Mouse (Mus musculus) bone marrow, adult 2 months (tissue): ENCODE results near the gene Nicn1. TPM values are rescaled to one million over a fixed set of nuclear protein-coding genes. Genes with fewer than 3 reads are reported as not detected.
A peak's percentile ranks its signal among the peaks of the same experiment; 100 is the strongest.

Experiments used
- H3K27ac ChIP-seq: fragments of 200-500 bp; 2 replicates; pipeline ENCODE4 v1.5.1; 2012; ENCODE audit warnings: low read depth, mild to moderate bottlenecking, control low read depth, inconsistent platforms, low read length; ENCODE audit not compliant: control insufficient read depth, poor library complexity, insufficient read depth
- H3K4me1 ChIP-seq: fragments of 200-500 bp; 2 replicates; pipeline ENCODE4 v1.6.1; 2011; ENCODE audit warnings: low read length; ENCODE audit not compliant: control insufficient read depth, insufficient read depth
- H3K4me3 ChIP-seq: fragments of 200-500 bp; replicated peaks from 2 replicates; pipeline ENCODE3; 2011; ENCODE audit warnings: mild to moderate bottlenecking, low read depth, low read length, control low read depth; ENCODE audit not compliant: control insufficient read depth
- CTCF ChIP-seq: fragments of 200-500 bp; IDR thresholded peaks from 2 replicates; pipeline ENCODE4 v1.5.1; 2011; ENCODE audit warnings: low read length, control low read depth; ENCODE audit not compliant: control insufficient read depth, insufficient read depth
- POLR2A ChIP-seq: fragments of 200-500 bp; IDR thresholded peaks from 2 replicates; pipeline ENCODE4 v1.6.1; 2011; ENCODE audit warnings: low read depth, mild to moderate bottlenecking, control low read depth, low read length, borderline replicate concordance; ENCODE audit not compliant: control insufficient read depth
- WGBS: fragments of 180-500 bp; shearing (Covaris S2); methylation state at CpG from one replicate; pipeline ENCODE4 v1.1.7; 2018; 5-methylcytosine and 5-hydroxymethylcytosine counted together
- polyA plus RNA-seq: library from polyadenylated mRNA; stranded (reverse); fragments of >200 nt; gene quantifications from 2 replicates; pipeline ENCODE4 v1.2.4, GENCODE M21; 2011; ENCODE audit warnings: low replicate concordance; ENCODE audit not compliant: missing spikeins, insufficient read depth, insufficient read length

Gene Nicn1
- polyA plus RNA-seq, 1 experiment = 2.3 TPM

DNA sequence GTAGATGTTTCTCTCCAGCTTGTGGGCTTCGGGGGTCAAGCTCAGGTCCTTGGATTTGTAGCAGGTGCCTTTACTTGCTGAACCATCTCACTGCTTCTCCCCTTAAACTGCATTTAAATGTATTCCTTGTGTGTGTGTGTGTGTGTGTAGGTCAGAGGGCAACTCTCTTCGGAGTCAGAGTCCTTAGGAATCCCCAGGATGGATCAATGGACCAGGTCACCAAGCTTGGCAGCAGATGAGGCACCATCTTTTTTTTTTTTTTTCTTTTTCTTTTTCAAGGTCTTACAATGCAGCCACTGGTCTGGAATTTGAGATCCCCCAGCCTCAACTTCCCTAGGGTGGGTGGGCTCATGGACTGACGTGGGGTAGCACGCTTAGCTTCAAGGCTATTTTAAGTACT is 54.2 kb downstream of the Nicn1 start:
- TF ChIP-seq CTCF (no peak), POLR2A (no peak)
- peaks cover 7% of the 10 kb centered on the region for H3K4me1 ChIP-seq
- WGBS = 86% methylated on average over 4 of the region's 4 CpGs
- H3K27ac ChIP-seq = peak overlapping the region; percentile 32; the same call in 1 of the 2 replicates
- no peak overlapping the region for H3K4me3 ChIP-seq

Other genes starting within 250 kb of the Nicn1 start
- 9.9 and 17.9 TPM in 2 replicates for gene Gmppb, start 241.2 kb upstream of the Nicn1 start, polyA plus RNA-seq
- 1.0 and 1.6 TPM in 2 replicates for gene Amigo3, start 237.3 kb upstream of the Nicn1 start, polyA plus RNA-seq
- gene Mst1, start 210.0 kb upstream of the Nicn1 start, polyA plus RNA-seq = 2.0 and 10.1 TPM in 2 replicates
- gene Rnf123, start 207.1 kb upstream of the Nicn1 start, polyA plus RNA-seq = 296 and 393 TPM in 2 replicates
- gene Apeh, start 195.8 kb upstream of the Nicn1 start, polyA plus RNA-seq = 159 and 206 TPM in 2 replicates
- gene Bsn, start 100.0 kb upstream of the Nicn1 start, polyA plus RNA-seq = 1.1 and 1.9 TPM in 2 replicates
- gene Dag1, start 26.5 kb upstream of the Nicn1 start, polyA plus RNA-seq = 2.6 and 2.7 TPM in 2 replicates
- gene Amt, start 6.4 kb downstream of the Nicn1 start, polyA plus RNA-seq = 1.7 and 15.2 TPM in 2 replicates
- gene Rhoa, start 15.7 kb downstream of the Nicn1 start, polyA plus RNA-seq = 138 and 223 TPM in 2 replicates
- 5.6 and 13.2 TPM in 2 replicates for gene Tcta, start 15.7 kb downstream of the Nicn1 start, polyA plus RNA-seq
- gene Gpx1, start 48.5 kb downstream of the Nicn1 start, polyA plus RNA-seq = 1,398 and 2,156 TPM in 2 replicates
- gene Usp4, start 57.4 kb downstream of the Nicn1 start, polyA plus RNA-seq = 102 and 256 TPM in 2 replicates
- gene 1700102P08Rik, start 102.4 kb downstream of the Nicn1 start, polyA plus RNA-seq = 3.9 TPM in 1 of 2 replicates, not detected in the other
- 0.34 and 0.87 TPM in 2 replicates for gene Ccdc36, start 138.1 kb downstream of the Nicn1 start, polyA plus RNA-seq
- not detected in 2 replicates for gene BC048562, start 146.1 kb downstream of the Nicn1 start, polyA plus RNA-seq
- 5.1 and 12.3 TPM in 2 replicates for gene Ccdc71, start 170.1 kb downstream of the Nicn1 start, polyA plus RNA-seq
- gene Klhdc8b, start 171.2 kb downstream of the Nicn1 start, polyA plus RNA-seq = 8.1 and 18.3 TPM in 2 replicates
- gene Lamb2, start 189.3 kb downstream of the Nicn1 start, polyA plus RNA-seq = 3.8 and 9.0 TPM in 2 replicates
- 42.0 and 94.4 TPM in 2 replicates for gene Usp19, start 200.2 kb downstream of the Nicn1 start, polyA plus RNA-seq
- 76.9 and 170 TPM in 2 replicates for gene Qars, start 217.3 kb downstream of the Nicn1 start, polyA plus RNA-seq
- gene Qrich1, start 226.4 kb downstream of the Nicn1 start, polyA plus RNA-seq = 29.4 and 50.5 TPM in 2 replicates